Mouse (Mus musculus): ENCODE data around the gene Ubqlnl. TPM values are rescaled to one million over a fixed set of nuclear protein-coding genes. Genes with fewer than 3 reads are reported as not detected.

The Ubqlnl gene
- polyA plus RNA-seq, 1 experiment from 2014 or later: not detected

DNA sequence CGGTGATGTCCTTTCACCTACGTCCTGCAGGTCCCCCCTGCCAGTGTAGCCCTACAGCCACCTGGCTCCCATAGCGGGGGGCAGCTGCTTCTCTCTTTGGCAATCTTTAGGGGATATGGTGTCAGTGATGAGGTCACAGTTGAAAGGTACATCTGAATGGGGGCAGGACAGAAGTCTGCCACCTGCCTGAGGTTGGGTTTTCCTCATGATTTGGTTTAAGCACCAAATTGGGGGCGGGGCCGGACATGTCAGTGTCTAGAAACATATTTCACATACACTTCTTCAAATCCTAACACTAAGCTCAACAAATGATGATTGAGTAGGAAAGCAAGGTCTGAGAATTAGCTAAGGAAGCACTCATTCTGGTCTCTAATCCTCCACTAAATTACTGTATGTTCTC is 20.6 kb downstream of the Ubqlnl start, which contains the start of gene Ubqln5:
Gene Ubqln5, minus strand, starts transcription at position 101 of the 400 bp plus-strand sequence.
- Histone ChIP-seq H3K4me2 (no peak within 1 kb of the TSS), H3K4me3 (no peak within 1 kb of the TSS), H3K4me1 (replicated peaks) (no peaks in the 10 kb centered on the region), H3K27ac (replicated peaks) (no peak within 1 kb of the TSS), H3K9me3 (no peaks in the 10 kb centered on the region), H3K27me3 (no peaks in the 10 kb centered on the region), H3K36me3 (no peaks in the 10 kb centered on the region), H3K9ac (no peak within 1 kb of the TSS)
- ATAC-seq (ENCODE audit: low read depth): no peak
- WGBS: 96% methylated on average over 5 of the region's 5 CpGs

DNA sequence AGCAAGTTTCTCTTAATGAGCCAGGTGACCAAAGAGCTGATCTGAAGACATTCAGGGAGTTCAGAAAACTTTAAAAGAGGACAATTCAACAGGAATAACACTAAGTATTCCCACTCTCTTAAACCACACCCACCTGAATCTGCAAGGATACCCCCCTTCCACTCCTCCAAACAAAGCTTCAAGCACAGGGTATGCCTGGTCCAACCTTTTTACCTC is 45.7 kb downstream of the Ubqlnl start, which contains the start of gene Olfr646:
Gene Olfr646, plus strand, starts transcription at position 117 of the 216 bp plus-strand sequence.
- Histone ChIP-seq H3K27ac (replicated peaks) (no peak within 1 kb of the TSS), H3K9ac (no peak within 1 kb of the TSS), H3K9me3 (no peaks in the 10 kb centered on the region), H3K36me3 (no peaks in the 10 kb centered on the region), H3K27me3 (no peaks in the 10 kb centered on the region), H3K4me3 (no peak within 1 kb of the TSS), H3K4me1 (replicated peaks) (peaks cover 9% of the 10 kb centered on the region), H3K4me2 (no peak within 1 kb of the TSS)
- no peak for ATAC-seq (ENCODE audit: low read depth)

DNA sequence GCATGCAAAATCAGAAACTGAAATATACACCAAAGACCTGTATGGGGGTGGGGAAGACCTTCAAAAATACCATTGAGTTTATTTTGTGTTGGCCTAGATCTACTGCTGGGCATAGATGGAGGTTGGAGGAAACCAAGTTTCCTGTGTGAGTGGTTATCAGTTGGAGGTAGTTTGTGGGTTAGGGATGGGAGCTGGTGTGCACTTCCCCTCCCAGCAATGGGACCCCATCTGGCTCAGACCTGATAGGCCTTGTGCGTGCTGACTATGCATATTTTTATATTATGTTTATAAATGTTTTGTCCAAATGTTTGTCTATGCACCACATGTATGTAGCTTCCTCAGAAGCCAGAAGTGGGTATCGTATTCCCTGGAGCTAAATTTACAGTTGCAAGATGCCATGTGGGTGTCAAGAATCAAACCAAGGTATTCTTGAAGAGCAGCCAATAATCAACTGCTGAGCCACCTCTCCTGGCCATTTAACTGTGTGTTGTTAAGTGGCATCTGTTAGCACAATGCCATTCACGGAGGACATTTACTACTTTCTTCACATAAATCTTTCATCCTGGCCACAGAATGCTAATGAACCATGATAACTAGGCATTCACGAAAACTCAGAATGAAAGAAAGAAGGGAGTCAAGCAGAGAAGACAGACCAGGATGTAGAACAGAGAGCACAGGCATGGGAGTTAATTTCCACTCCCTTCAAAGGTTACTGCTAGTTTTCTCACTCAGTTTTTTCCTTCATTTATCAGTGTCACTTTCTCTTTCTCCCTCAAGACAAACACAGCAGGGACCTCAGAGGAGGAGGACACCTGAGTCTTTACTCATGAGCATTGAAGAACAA is 46.2 kb downstream of the Ubqlnl start:
- H3K4me1 ChIP-seq (replicated peaks): peaks cover 9% of the 10 kb centered on the region
- H3K27ac ChIP-seq (replicated peaks): no peak overlapping the region
- no peaks in the 10 kb centered on the region for H3K9me3 ChIP-seq
- no peak overlapping the region for H3K9ac ChIP-seq
- no peaks in the 10 kb centered on the region for H3K36me3 ChIP-seq
- H3K4me2 ChIP-seq: no peak overlapping the region
- no peak overlapping the region for H3K4me3 ChIP-seq
- H3K27me3 ChIP-seq: no peaks in the 10 kb centered on the region
- no peak for ATAC-seq (ENCODE audit: low read depth)
- WGBS: 19% methylated on average over 4 of the region's 4 CpGs

Other genes with a start within 250 kb of the Ubqlnl start
- not detected in 2 replicates for gene Olfr65, start 247.1 kb downstream of the Ubqlnl start, polyA plus RNA-seq (2015; fragmentation: Nextera tagmentation; extraction: Ambion mirVana)
- gene Olfr631, start 221.7 kb downstream of the Ubqlnl start, polyA plus RNA-seq (2015; fragmentation: Nextera tagmentation; extraction: Ambion mirVana): not detected in 2 replicates
- 0.08 TPM in 1 of 2 replicates, not detected in the other for gene Olfr632, start 216.2 kb downstream of the Ubqlnl start, polyA plus RNA-seq (2015; fragmentation: Nextera tagmentation; extraction: Ambion mirVana)
- gene Olfr633, start 206.1 kb downstream of the Ubqlnl start, polyA plus RNA-seq (2015; fragmentation: Nextera tagmentation; extraction: Ambion mirVana): not detected in 2 replicates
- gene Olfr635, start 179.4 kb downstream of the Ubqlnl start, polyA plus RNA-seq (2015; fragmentation: Nextera tagmentation; extraction: Ambion mirVana): not detected in 2 replicates
- not detected in 2 replicates for gene Olfr638, start 151.8 kb downstream of the Ubqlnl start, polyA plus RNA-seq (2015; fragmentation: Nextera tagmentation; extraction: Ambion mirVana)
- not detected in 2 replicates for gene Olfr639, start 133.3 kb downstream of the Ubqlnl start, polyA plus RNA-seq (2015; fragmentation: Nextera tagmentation; extraction: Ambion mirVana)
- not detected in 2 replicates for gene Olfr640, start 125.0 kb downstream of the Ubqlnl start, polyA plus RNA-seq (2015; fragmentation: Nextera tagmentation; extraction: Ambion mirVana)
- not detected in 2 replicates for gene Olfr641, start 115.1 kb downstream of the Ubqlnl start, polyA plus RNA-seq (2015; fragmentation: Nextera tagmentation; extraction: Ambion mirVana)
- gene Olfr642, start 97.9 kb downstream of the Ubqlnl start, polyA plus RNA-seq (2015; fragmentation: Nextera tagmentation; extraction: Ambion mirVana): not detected in 2 replicates
- gene 4930516K23Rik, start 89.1 kb downstream of the Ubqlnl start, polyA plus RNA-seq (2015; fragmentation: Nextera tagmentation; extraction: Ambion mirVana): not detected in 2 replicates
- not detected in 2 replicates for gene Olfr644, start 78.7 kb downstream of the Ubqlnl start, polyA plus RNA-seq (2015; fragmentation: Nextera tagmentation; extraction: Ambion mirVana)
- gene Olfr645, start 65.1 kb downstream of the Ubqlnl start, polyA plus RNA-seq (2015; fragmentation: Nextera tagmentation; extraction: Ambion mirVana): not detected in 2 replicates
- not detected in 2 replicates for gene Olfr646, start 45.7 kb downstream of the Ubqlnl start, polyA plus RNA-seq (2015; fragmentation: Nextera tagmentation; extraction: Ambion mirVana)
- not detected in 2 replicates for gene Ubqln5, start 20.7 kb downstream of the Ubqlnl start, polyA plus RNA-seq (2015; fragmentation: Nextera tagmentation; extraction: Ambion mirVana)
- not detected in 2 replicates for gene Olfr643, start 13.2 kb downstream of the Ubqlnl start, polyA plus RNA-seq (2015; fragmentation: Nextera tagmentation; extraction: Ambion mirVana)
- not detected in 2 replicates for gene Ubqln3, start 7.3 kb downstream of the Ubqlnl start, polyA plus RNA-seq (2015; fragmentation: Nextera tagmentation; extraction: Ambion mirVana)
- not detected in 2 replicates for gene Olfm5, start 14.3 kb upstream of the Ubqlnl start, polyA plus RNA-seq (2015; fragmentation: Nextera tagmentation; extraction: Ambion mirVana)
- 0.23 and 0.25 TPM in 2 replicates for gene Olfr648, start 32.8 kb upstream of the Ubqlnl start, polyA plus RNA-seq (2015; fragmentation: Nextera tagmentation; extraction: Ambion mirVana)
- not detected in 2 replicates for gene Olfr649, start 45.4 kb upstream of the Ubqlnl start, polyA plus RNA-seq (2015; fragmentation: Nextera tagmentation; extraction: Ambion mirVana)
- 0.47 and 0.83 TPM in 2 replicates for gene Trim6, start 68.2 kb upstream of the Ubqlnl start, polyA plus RNA-seq (2015; fragmentation: Nextera tagmentation; extraction: Ambion mirVana)
- gene Trim34a, start 93.9 kb upstream of the Ubqlnl start, polyA plus RNA-seq (2015; fragmentation: Nextera tagmentation; extraction: Ambion mirVana): 0.84 TPM in 2 replicates
- gene Trim5, start 137.5 kb upstream of the Ubqlnl start, polyA plus RNA-seq (2015; fragmentation: Nextera tagmentation; extraction: Ambion mirVana): 0.08 and 0.14 TPM in 2 replicates
- 2.3 and 3.1 TPM in 2 replicates for gene Trim12a, start 164.9 kb upstream of the Ubqlnl start, polyA plus RNA-seq (2015; fragmentation: Nextera tagmentation; extraction: Ambion mirVana)
- gene Trim34b, start 178.9 kb upstream of the Ubqlnl start, polyA plus RNA-seq (2015; fragmentation: Nextera tagmentation; extraction: Ambion mirVana): not detected in 2 replicates
- 1.2 and 1.4 TPM in 2 replicates for gene Trim12c, start 202.8 kb upstream of the Ubqlnl start, polyA plus RNA-seq (2015; fragmentation: Nextera tagmentation; extraction: Ambion mirVana)
- not detected in 2 replicates for gene Trim30b, start 219.3 kb upstream of the Ubqlnl start, polyA plus RNA-seq (2015; fragmentation: Nextera tagmentation; extraction: Ambion mirVana)

All from neural tube, embryonic 13.5 days (tissue).